Mouse (Mus musculus) CH12.LX (cell line): ENCODE results near the gene Krtap13-1. TPM values are rescaled to one million over a fixed set of nuclear protein-coding genes. Genes with fewer than 3 reads are reported as not detected.

Experiments used
- DNase-seq: peaks from one replicate; pipeline ENCODE4 v3.0.0-alpha.2; 2013; ENCODE audit errors: extremely low read depth
- H3K27ac ChIP-seq: 2 replicates; pipeline ENCODE4 v1.5.1; 2012; ENCODE audit warnings: low read depth, mild to moderate bottlenecking, control low read depth, moderate library complexity; ENCODE audit not compliant: insufficient read depth
- H3K27me3 ChIP-seq: replicated peaks from 2 replicates; pipeline ENCODE3; 2012; ENCODE audit warnings: inconsistent platforms
- H3K36me3 ChIP-seq, 2 experiments: replicated peaks in 1 of 2; 2 replicates each; pipeline versions ENCODE3 to v1.6.1; 2012; ENCODE audit warnings: inconsistent platforms in 1 of 2, low read length in 1 of 2, mild to moderate bottlenecking in 1 of 2, mixed read lengths in 1 of 2, moderate library complexity in 1 of 2; ENCODE audit not compliant: control insufficient read depth in 1 of 2, insufficient read depth in 1 of 2
- H3K4me1 ChIP-seq, 2 experiments: 2 replicates each; pipeline ENCODE4 v1.6.1; 2012; ENCODE audit warnings: inconsistent platforms in 1 of 2, moderate library complexity in 1 of 2; ENCODE audit not compliant: insufficient read depth in 2 of 2, control insufficient read depth in 1 of 2
- H3K4me2 ChIP-seq: 2 replicates; pipeline ENCODE4 v1.6.1; 2012; ENCODE audit warnings: low read depth, mild to moderate bottlenecking, control low read depth; ENCODE audit not compliant: poor library complexity, insufficient read depth, severe bottlenecking
- H3K4me3 ChIP-seq, 3 experiments: fragments of 150-350 bp in 1 of 3; sonication (generic) in 1 of 3; replicated peaks in 1 of 3; 2 replicates each; pipeline versions ENCODE3 to v1.5.1; 2011 to 2012; ENCODE audit warnings: low read depth in 2 of 3, low read length in 2 of 3, mild to moderate bottlenecking in 2 of 3, moderate library complexity in 2 of 3, control low read depth in 1 of 3, improper control_type of control experiment in 1 of 3, inconsistent platforms in 1 of 3, mixed read lengths in 1 of 3; ENCODE audit not compliant: poor library complexity in 1 of 3
- H3K79me2 ChIP-seq: replicated peaks from 2 replicates; pipeline ENCODE4 v1.6.1; 2012; ENCODE audit warnings: mild to moderate bottlenecking, moderate library complexity; ENCODE audit not compliant: control insufficient read depth, poor library complexity, insufficient read depth, severe bottlenecking; ENCODE audit errors: extremely low read depth
- H3K9ac ChIP-seq: 2 replicates; pipeline ENCODE4 v1.6.1; 2012; ENCODE audit warnings: low read depth, mild to moderate bottlenecking, control low read depth, moderate library complexity; ENCODE audit not compliant: insufficient read depth
- H3K9me3 ChIP-seq: replicated peaks from 2 replicates; pipeline ENCODE3; 2012; ENCODE audit warnings: low read length, inconsistent platforms, mixed read lengths
- BHLHE40 ChIP-seq: IDR thresholded peaks from 2 replicates; pipeline ENCODE4 v1.6.1; 2011; ENCODE audit warnings: mild to moderate bottlenecking, low read depth, low read length, improper control_type of control experiment
- CHD2 ChIP-seq: IDR thresholded peaks from 2 replicates; pipeline ENCODE4 v1.6.1; 2011; ENCODE audit warnings: low read length, improper control_type of control experiment
- E2F4 ChIP-seq: IDR thresholded peaks from 2 replicates; pipeline ENCODE4 v1.6.1; 2011; ENCODE audit warnings: low read depth, low read length, improper control_type of control experiment; ENCODE audit not compliant: insufficient replicate concordance
- EP300 ChIP-seq: IDR thresholded peaks from 2 replicates; pipeline ENCODE4 v1.6.1; 2011; ENCODE audit warnings: low read length, improper control_type of control experiment
- GABPA ChIP-seq: IDR thresholded peaks from 2 replicates; pipeline ENCODE4 v1.6.1; 2012; ENCODE audit warnings: low read depth, low read length, improper control_type of control experiment, inconsistent platforms; ENCODE audit not compliant: insufficient replicate concordance
- HCFC1 ChIP-seq: IDR thresholded peaks from 2 replicates; pipeline ENCODE4 v1.6.1; 2012; ENCODE audit warnings: low read depth, mild to moderate bottlenecking, inconsistent platforms, low read length, improper control_type of control experiment
- JUN ChIP-seq: IDR thresholded peaks from 2 replicates; pipeline ENCODE4 v1.6.1; 2011; ENCODE audit warnings: low read depth, mild to moderate bottlenecking, low read length, improper control_type of control experiment, moderate library complexity; ENCODE audit not compliant: insufficient read depth
- KAT2A ChIP-seq: IDR thresholded peaks from 2 replicates; pipeline ENCODE4 v1.6.1; 2012; ENCODE audit warnings: low read length, improper control_type of control experiment, inconsistent platforms; ENCODE audit not compliant: insufficient replicate concordance
- MAFK ChIP-seq: IDR thresholded peaks from 2 replicates; pipeline ENCODE4 v1.6.1; 2011; ENCODE audit warnings: low read length, improper control_type of control experiment; ENCODE audit not compliant: insufficient replicate concordance
- MAZ ChIP-seq: IDR thresholded peaks from 2 replicates; pipeline ENCODE4 v1.6.1; 2012; ENCODE audit warnings: low read depth, mild to moderate bottlenecking, inconsistent platforms, low read length, improper control_type of control experiment, moderate library complexity
- MEF2A ChIP-seq: IDR thresholded peaks from 2 replicates; pipeline ENCODE4 v1.6.1; 2014; ENCODE audit warnings: low read depth, mild to moderate bottlenecking, inconsistent platforms, low read length, improper control_type of control experiment, borderline replicate concordance
- MXI1 ChIP-seq: IDR thresholded peaks from 2 replicates; pipeline ENCODE4 v1.6.1; 2011; ENCODE audit warnings: mild to moderate bottlenecking, low read depth, low read length, improper control_type of control experiment
- MYC ChIP-seq: IDR thresholded peaks from 2 replicates; pipeline ENCODE4 v1.6.1; 2011; ENCODE audit warnings: low read depth, mild to moderate bottlenecking, improper control_type of control experiment, low read length
- NELFE ChIP-seq: IDR thresholded peaks from 2 replicates; pipeline ENCODE4 v1.6.1; 2011; ENCODE audit warnings: low read depth, low read length, improper control_type of control experiment
- NRF1 ChIP-seq: IDR thresholded peaks from 2 replicates; pipeline ENCODE4 v1.6.1; 2014; ENCODE audit warnings: low read depth, mild to moderate bottlenecking, inconsistent platforms, low read length, improper control_type of control experiment, moderate library complexity
- PAX5 ChIP-seq: IDR thresholded peaks from 2 replicates; pipeline ENCODE4 v1.6.1; 2012; ENCODE audit warnings: low read length, inconsistent platforms, mixed read lengths
- POLR2AphosphoS2 ChIP-seq: IDR thresholded peaks from 2 replicates; pipeline ENCODE4 v1.6.1; 2011; ENCODE audit warnings: low read depth, low read length, improper control_type of control experiment
- SIN3A ChIP-seq: IDR thresholded peaks from 2 replicates; pipeline ENCODE4 v1.6.1; 2012; ENCODE audit warnings: low read length, improper control_type of control experiment, inconsistent platforms
- TBP ChIP-seq: conservative IDR thresholded peaks from 2 replicates; pipeline ENCODE4 v1.6.1; 2011; ENCODE audit warnings: low read depth, low read length, improper control_type of control experiment
- UBTF ChIP-seq: IDR thresholded peaks from 2 replicates; pipeline ENCODE4 v1.6.1; 2012; ENCODE audit warnings: low read depth, mild to moderate bottlenecking, inconsistent platforms, low read length, improper control_type of control experiment, moderate library complexity
- USF1 ChIP-seq: IDR thresholded peaks from 2 replicates; pipeline ENCODE4 v1.6.1; 2014; ENCODE audit warnings: low read depth, mild to moderate bottlenecking, inconsistent platforms, low read length, improper control_type of control experiment
- ZC3H11A ChIP-seq: IDR thresholded peaks from 2 replicates; pipeline ENCODE4 v1.6.1; 2012; ENCODE audit warnings: low read depth, mild to moderate bottlenecking, inconsistent platforms, low read length, improper control_type of control experiment
- ZKSCAN1 ChIP-seq: IDR thresholded peaks from 2 replicates; pipeline ENCODE4 v1.6.1; 2012; ENCODE audit warnings: low read depth, inconsistent platforms, low read length, improper control_type of control experiment, borderline replicate concordance
- ZMIZ1 ChIP-seq: IDR thresholded peaks from 2 replicates; pipeline ENCODE4 v1.6.1; 2012; ENCODE audit warnings: low read depth, mild to moderate bottlenecking, inconsistent platforms, low read length, improper control_type of control experiment
- ZNF384 ChIP-seq: IDR thresholded peaks from 2 replicates; pipeline ENCODE4 v1.6.1; 2012; ENCODE audit warnings: low read depth, low read length, improper control_type of control experiment, inconsistent platforms
- dilution Hi-C: fragments of 300-500 bp; cut with MboI; formaldehyde crosslinking; loops from 2 replicates; pipeline ENCODE4 v1.14.3; 2020; ENCODE audit warnings: low sequenced_read_pairs; ENCODE audit not compliant: extremely low pct_unique_long_range_greater_than_20kb, extremely low pct_ligation_motif_present
- in situ Hi-C: fragments of 300-500 bp; cut with MboI; formaldehyde crosslinking; loops from 3 replicates; pipeline ENCODE4 v1.14.3; 2019; ENCODE audit warnings: low sequenced_read_pairs, low pct_ligation_motif_present, low pct_unique_long_range_greater_than_20kb, mixed read lengths
- polyA plus RNA-seq: library from polyadenylated mRNA; unstranded; fragments of >175 nt; gene quantifications from 2 replicates; pipeline ENCODE4 v1.2.1, GENCODE M21; 2012; ENCODE audit warnings: low read depth; ENCODE audit not compliant: insufficient read length
- total RNA-seq, 2 experiments: library from RNA; depleted of rRNA; stranded (reverse); fragments of 300-350 nt in 1 of 2; fragments of >200 nt in 1 of 2; gene quantifications; 2 replicates each; pipeline ENCODE4 v1.2.3; 2012 to 2014

Krtap13-1 gene
- total RNA-seq (2012; rRNA removed), result not detected in 2 replicates
- total RNA-seq (2014; rRNA removed), result not detected in 2 replicates
- not detected in 2 replicates for polyA plus RNA-seq

GRCm38 (mm10) chr16:88728812-88729275 lies at the start of gene Krtap13-1:
TSS of gene Krtap13-1 (plus strand) at chr16:88728862.
- Histone ChIP-seq H3K9me3 (peaks cover 53% of the 10 kb centered on the region), H3K79me2 (no peaks in the 10 kb centered on the region), H3K4me1 (no peaks in the 10 kb centered on the region), H3K27ac (no peak within 1 kb of the TSS), H3K36me3 (no peaks in the 10 kb centered on the region), H3K27me3 (no peaks in the 10 kb centered on the region), H3K9ac (no peak within 1 kb of the TSS), H3K4me2 (no peak within 1 kb of the TSS), H3K4me3 (no peak within 1 kb of the TSS)
- dilution Hi-C loops (no loop called here), in situ Hi-C loops (no loop called here)
- no peak for TF ChIP-seq MAFK
- no peak for DNase-seq

DNA sequence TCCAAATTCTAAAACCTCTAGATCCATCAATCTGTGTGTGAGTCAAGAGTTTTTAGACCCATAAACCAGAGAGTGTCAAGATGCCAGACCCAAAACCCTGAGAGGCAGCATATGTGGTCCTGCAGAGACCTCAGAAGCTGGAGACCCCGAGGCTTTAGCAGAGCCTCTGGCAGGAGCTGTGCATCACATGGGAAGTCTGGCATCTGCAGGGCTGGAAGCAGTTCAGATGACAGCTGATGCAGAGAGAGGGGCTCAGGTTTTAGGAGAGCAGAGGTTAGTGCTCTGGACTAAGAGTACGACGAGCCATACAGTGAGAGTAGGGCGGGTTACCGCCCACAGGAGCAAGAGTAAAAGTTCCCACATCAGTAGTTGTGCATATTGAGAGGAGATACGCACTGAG lies 49.6 kb upstream of the Krtap13-1 start:
- H3K27ac ChIP-seq, result no peak overlapping the region
- H3K9ac ChIP-seq, result no peak overlapping the region
- no peaks in the 10 kb centered on the region for H3K79me2 ChIP-seq
- H3K4me1 ChIP-seq, result no peaks in the 10 kb centered on the region
- no peak overlapping the region for H3K4me2 ChIP-seq
- no peak for DNase-seq
- H3K9me3 ChIP-seq, result peaks cover 64% of the 10 kb centered on the region
- in situ Hi-C loops (no loop called here), dilution Hi-C loops (no loop called here)
- no peaks in the 10 kb centered on the region for H3K36me3 ChIP-seq
- TF ChIP-seq UBTF (no peak), NELFE (no peak), USF1 (no peak), MAZ (no peak), PAX5 (no peak)
- no peak overlapping the region for H3K4me3 ChIP-seq
- H3K27me3 ChIP-seq, result no peaks in the 10 kb centered on the region

DNA sequence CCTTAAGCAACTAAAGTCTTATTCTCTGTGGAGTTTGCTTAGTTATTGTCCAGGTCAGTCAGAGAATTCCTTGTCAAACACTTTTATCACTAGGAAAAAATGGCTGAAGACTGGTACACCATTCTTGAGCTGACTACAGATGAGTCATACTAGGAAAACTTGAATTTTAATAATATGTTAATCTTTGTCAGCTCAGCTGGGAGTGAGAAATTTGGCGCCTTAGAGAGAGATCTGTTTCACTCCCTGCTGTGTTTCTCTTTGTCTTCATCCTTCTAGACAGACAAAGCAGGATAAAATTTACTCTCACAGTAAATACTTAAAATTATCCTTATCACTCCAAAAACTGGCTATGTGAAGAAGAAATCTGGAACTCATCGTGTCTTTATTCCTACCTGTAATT lies 47.4 kb upstream of the Krtap13-1 start:
- Histone ChIP-seq H3K9ac (no peak overlapping the region), H3K4me3 (no peak overlapping the region), H3K27ac (no peak overlapping the region), H3K4me1 (no peaks in the 10 kb centered on the region), H3K27me3 (no peaks in the 10 kb centered on the region), H3K4me2 (no peak overlapping the region), H3K36me3 (no peaks in the 10 kb centered on the region), H3K9me3 (peaks cover 63% of the 10 kb centered on the region), H3K79me2 (no peaks in the 10 kb centered on the region)
- in situ Hi-C loops, result no loop called here
- dilution Hi-C loops, result no loop called here
- TF ChIP-seq GABPA (no peak), POLR2AphosphoS2 (no peak), CHD2 (no peak), MYC (no peak), TBP (no peak), SIN3A (no peak), BHLHE40 (no peak), ZMIZ1 (no peak), MXI1 (no peak), EP300 (no peak), KAT2A (no peak), ZC3H11A (no peak), E2F4 (no peak), ZKSCAN1 (no peak), ZNF384 (no peak), MEF2A (no peak), JUN (no peak), NRF1 (no peak), HCFC1 (no peak), NELFE (no peak)
- TF ChIP-seq, all 38 proteins: peak for 0
- DNase-seq, result no peak
